Mouse (Mus musculus) neural tube, embryonic 13.5 days (tissue): Measurements from ENCODE around the gene Olfr1505. TPM values are rescaled to one million over a fixed set of nuclear protein-coding genes. Genes with fewer than 3 reads are reported as not detected.

ENCODE experiments used
- ATAC-seq: fragments of 200-750 bp; cut with Nextera tagmentation; 2 replicates; pipeline ENCODE4 v1.8.0; 2017; ENCODE audit warnings: low read depth, mild to moderate bottlenecking, moderate TSS enrichment, moderate library complexity
- H3K27ac ChIP-seq: fragments of 300-500 bp; sonication (generic); replicated peaks from 2 replicates; pipeline ENCODE4 v1.5.1; 2015; ENCODE audit warnings: moderate library complexity, mild to moderate bottlenecking, inconsistent platforms
- H3K27me3 ChIP-seq: fragments of 300-500 bp; sonication (generic); 2 replicates; pipeline ENCODE4 v1.6.1; 2015; ENCODE audit warnings: mild to moderate bottlenecking, inconsistent platforms
- H3K36me3 ChIP-seq: fragments of 300-500 bp; sonication (generic); 2 replicates; pipeline ENCODE4 v1.6.1; 2015; ENCODE audit warnings: mild to moderate bottlenecking, inconsistent platforms
- H3K4me1 ChIP-seq: fragments of 300-500 bp; sonication (generic); replicated peaks from 2 replicates; pipeline ENCODE4 v1.6.1; 2015; ENCODE audit warnings: inconsistent platforms
- H3K4me2 ChIP-seq: fragments of 300-500 bp; sonication (generic); 2 replicates; pipeline ENCODE4 v1.6.1; 2015; ENCODE audit warnings: inconsistent platforms, mild to moderate bottlenecking, moderate library complexity
- H3K4me3 ChIP-seq: fragments of 300-500 bp; sonication (generic); 2 replicates; pipeline ENCODE4 v1.5.1; 2015; ENCODE audit warnings: mild to moderate bottlenecking, inconsistent platforms
- H3K9ac ChIP-seq: fragments of 300-500 bp; sonication (generic); 2 replicates; pipeline ENCODE4 v1.6.1; 2015; ENCODE audit warnings: moderate library complexity, mild to moderate bottlenecking, inconsistent platforms
- H3K9me3 ChIP-seq: fragments of 300-500 bp; sonication (generic); 2 replicates; pipeline ENCODE4 v1.6.1; 2016; ENCODE audit warnings: inconsistent platforms
- WGBS: fragments of 180-500 bp; shearing (Covaris S2); methylation state at CpG from one replicate; pipeline ENCODE4 v1.1.7; 2015; 5-methylcytosine and 5-hydroxymethylcytosine counted together
- polyA plus RNA-seq: library from polyadenylated mRNA; unstranded; fragments of >200 nt; fragmentation: Nextera tagmentation; extraction: Ambion mirVana; gene quantifications from 2 replicates; pipeline ENCODE4 v1.2.1, GENCODE M21; 2015

Gene Olfr1505
- not detected in 2 replicates for polyA plus RNA-seq

- WGBS, result 70% methylated on average over 2 of the region's 2 CpGs
- no peak within 1 kb of the TSS for H3K27ac ChIP-seq
- no peaks in the 10 kb centered on the region for H3K27me3 ChIP-seq
- H3K4me1 ChIP-seq, result no peaks in the 10 kb centered on the region
- no peaks in the 10 kb centered on the region for H3K36me3 ChIP-seq
- H3K4me2 ChIP-seq, result no peak within 1 kb of the TSS
- H3K9ac ChIP-seq, result no peak within 1 kb of the TSS
- no peaks in the 10 kb centered on the region for H3K9me3 ChIP-seq
- ATAC-seq, result no peak
- H3K4me3 ChIP-seq, result no peak within 1 kb of the TSS
Observed at GRCm38 (mm10) chr19:13913230-13913629, at the start of gene Olfr1505. Gene Olfr1505 (plus strand): TSS chr19:13913530.

DNA sequence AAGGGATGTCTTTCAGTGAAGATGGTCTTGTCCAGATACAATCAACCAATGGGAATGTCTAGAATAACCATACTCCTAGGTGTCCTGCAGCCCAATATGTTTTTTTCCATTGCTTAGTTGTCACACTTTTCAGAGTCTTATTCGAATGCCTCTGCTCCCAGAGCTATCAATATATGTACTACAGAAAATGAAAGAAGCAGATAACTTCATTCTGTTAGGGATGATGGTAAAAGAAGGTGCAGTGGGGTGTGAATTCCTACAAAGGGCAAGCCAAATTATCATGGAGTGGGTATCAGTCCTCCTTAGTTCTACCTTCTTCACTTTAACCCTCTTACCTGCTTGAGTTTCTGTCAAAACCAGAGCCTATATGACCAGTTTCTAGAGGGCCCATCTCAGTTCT is 15.5 kb upstream of the Olfr1505 start, which contains the start of gene Olfr1504:
Gene Olfr1504 (minus strand): TSS at position 101 of the 400 bp plus-strand sequence.
- H3K36me3 ChIP-seq, result no peaks in the 10 kb centered on the region
- H3K9me3 ChIP-seq, result no peaks in the 10 kb centered on the region
- ATAC-seq, result no peak
- no peak within 1 kb of the TSS for H3K27ac ChIP-seq
- H3K4me1 ChIP-seq, result no peaks in the 10 kb centered on the region
- no peak within 1 kb of the TSS for H3K9ac ChIP-seq
- 78% methylated on average over 1 of the region's 1 CpGs for WGBS
- H3K4me3 ChIP-seq, result no peak within 1 kb of the TSS
- H3K27me3 ChIP-seq, result no peaks in the 10 kb centered on the region
- H3K4me2 ChIP-seq, result no peak within 1 kb of the TSS

Other genes starting within 250 kb of the Olfr1505 start
- not detected in 2 replicates for gene Olfr1491, start 216.3 kb upstream of the Olfr1505 start, polyA plus RNA-seq
- gene Olfr1493-ps1, start 190.3 kb upstream of the Olfr1505 start, polyA plus RNA-seq, result not detected in 2 replicates
- not detected in 2 replicates for gene Olfr1494, start 173.8 kb upstream of the Olfr1505 start, polyA plus RNA-seq
- not detected in 2 replicates for gene Olfr1495, start 148.9 kb upstream of the Olfr1505 start, polyA plus RNA-seq
- gene Olfr1496, start 135.7 kb upstream of the Olfr1505 start, polyA plus RNA-seq, result not detected in 2 replicates
- not detected in 2 replicates for gene Olfr1497, start 115.3 kb upstream of the Olfr1505 start, polyA plus RNA-seq
- gene Olfr1499, start 94.1 kb upstream of the Olfr1505 start, polyA plus RNA-seq, result not detected in 2 replicates
- gene Olfr1500, start 83.0 kb upstream of the Olfr1505 start, polyA plus RNA-seq, result not detected in 2 replicates
- not detected in 2 replicates for gene Olfr1501, start 62.8 kb upstream of the Olfr1505 start, polyA plus RNA-seq
- not detected in 2 replicates for gene Olfr1502, start 51.7 kb upstream of the Olfr1505 start, polyA plus RNA-seq
- not detected in 2 replicates for gene Olfr1504, start 15.6 kb upstream of the Olfr1505 start, polyA plus RNA-seq